Mouse (Mus musculus) limb, embryonic 14.5 days (tissue): ENCODE measurements around the gene Ccn2. TPM values are rescaled to one million over a fixed set of nuclear protein-coding genes. Genes with fewer than 3 reads are reported as not detected.
"Not testable (repeated sequence)": the region's sequence is repeated elsewhere in the genome, so short reads cannot be mapped to it uniquely, and the experiment has no call there.

Experiments
- ATAC-seq: fragments of 200-750 bp; cut with Nextera tagmentation; 2 replicates; pipeline ENCODE4 v1.8.0; 2017; ENCODE audit warnings: low read depth, moderate number of reproducible peaks, moderate TSS enrichment; ENCODE audit not compliant: low FRiP score
- DNase-seq: peaks from one replicate; pipeline ENCODE4 v3.0.0-alpha.2; 2015; ENCODE audit warnings: low spot score
- H3K27ac ChIP-seq: fragments of 300-500 bp; sonication (generic); replicated peaks from 2 replicates; pipeline ENCODE4 v1.5.1; 2014; ENCODE audit warnings: low read depth, mild to moderate bottlenecking, low read length, moderate library complexity, mixed read lengths
- H3K27me3 ChIP-seq: fragments of 300-500 bp; sonication (generic); 2 replicates; pipeline ENCODE4 v1.6.1; 2014; ENCODE audit warnings: low read length, mixed read lengths; ENCODE audit not compliant: control insufficient read depth, insufficient read depth
- H3K36me3 ChIP-seq: fragments of 300-500 bp; sonication (generic); 2 replicates; pipeline ENCODE4 v1.6.1; 2014; ENCODE audit warnings: mild to moderate bottlenecking, low read length, moderate library complexity, mixed read lengths; ENCODE audit not compliant: control insufficient read depth, insufficient read depth
- H3K4me1 ChIP-seq: fragments of 300-500 bp; sonication (generic); 2 replicates; pipeline ENCODE4 v1.6.1; 2014; ENCODE audit warnings: antibody characterized with exemption, low read length, mixed read lengths; ENCODE audit not compliant: control insufficient read depth, insufficient read depth
- H3K4me2 ChIP-seq: fragments of 300-500 bp; sonication (generic); replicated peaks from 2 replicates; pipeline ENCODE4 v1.6.1; 2014; ENCODE audit warnings: low read depth, mild to moderate bottlenecking, low read length, moderate library complexity; ENCODE audit not compliant: severe bottlenecking
- H3K4me3 ChIP-seq: fragments of 300-500 bp; sonication (generic); replicated peaks from 2 replicates; pipeline ENCODE4 v1.5.1; 2014; ENCODE audit warnings: low read length
- H3K9ac ChIP-seq: fragments of 300-500 bp; sonication (generic); 2 replicates; pipeline ENCODE4 v1.6.1; 2014; ENCODE audit warnings: mild to moderate bottlenecking, low read depth, low read length, moderate library complexity; ENCODE audit not compliant: severe bottlenecking
- H3K9me3 ChIP-seq: fragments of 300-500 bp; sonication (generic); 2 replicates; pipeline ENCODE4 v1.6.1; 2016; ENCODE audit warnings: low read length; ENCODE audit not compliant: control insufficient read depth
- POLR2A ChIP-seq: fragments of 200-500 bp; IDR thresholded peaks from 2 replicates; pipeline ENCODE4 v1.8.0; 2012; ENCODE audit warnings: inconsistent platforms, mild to moderate bottlenecking, moderate library complexity, borderline replicate concordance; ENCODE audit not compliant: insufficient read depth, insufficient read length; ENCODE audit errors: extremely low read depth
- WGBS: fragments of 180-500 bp; shearing (Covaris S2); extraction: QIAGEN DNeasy Blood & Tissue Kit; methylation state at CpG from one replicate; pipeline ENCODE4 v1.1.7; 2014; 5-methylcytosine and 5-hydroxymethylcytosine counted together
- polyA plus RNA-seq, 2 experiments: library from polyadenylated mRNA; depleted of rRNA in 1 of 2; stranded (reverse) in 1 of 2; unstranded in 1 of 2; fragments of >200 nt; fragmentation: Nextera tagmentation in 1 of 2; extraction: Ambion mirVana in 1 of 2; gene quantifications; 2 replicates each; pipeline versions ENCODE4 v1.2.1 to v1.2.3; 2012 to 2014

The Ccn2 gene
- polyA plus RNA-seq, 2 experiments, result 13.5 to 103 TPM

DNA sequence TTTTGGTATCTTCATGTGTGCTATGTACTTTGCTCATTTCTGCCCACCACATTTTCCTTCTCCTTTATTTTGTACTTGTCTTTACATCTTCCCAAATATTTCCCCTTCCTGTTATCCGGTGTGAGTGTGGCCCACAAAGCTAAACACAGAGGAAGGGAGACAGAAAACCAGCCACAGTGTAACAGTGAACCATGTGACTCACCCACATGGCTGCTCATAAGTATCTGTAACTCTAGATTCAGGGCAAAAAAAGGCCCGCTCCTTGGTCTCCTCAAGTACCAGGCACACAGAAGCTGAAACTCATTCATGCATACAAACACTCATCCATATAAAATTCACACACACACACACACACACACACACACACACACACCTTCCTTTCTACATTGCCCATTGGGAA lies 7.8 kb downstream of the Ccn2 start:
- Histone ChIP-seq H3K27me3 (no peaks in the 10 kb centered on the region), H3K4me2 (no peak overlapping the region), H3K27ac (no peak overlapping the region), H3K9ac (no peak overlapping the region), H3K9me3 (no peaks in the 10 kb centered on the region), H3K4me3 (no peak overlapping the region), H3K4me1 (no peaks in the 10 kb centered on the region), H3K36me3 (no peaks in the 10 kb centered on the region)
- no peak for TF ChIP-seq POLR2A
- no peak for DNase-seq
- ATAC-seq, result no peak
- WGBS, result 68% methylated on average over 2 of the region's 2 CpGs

DNA sequence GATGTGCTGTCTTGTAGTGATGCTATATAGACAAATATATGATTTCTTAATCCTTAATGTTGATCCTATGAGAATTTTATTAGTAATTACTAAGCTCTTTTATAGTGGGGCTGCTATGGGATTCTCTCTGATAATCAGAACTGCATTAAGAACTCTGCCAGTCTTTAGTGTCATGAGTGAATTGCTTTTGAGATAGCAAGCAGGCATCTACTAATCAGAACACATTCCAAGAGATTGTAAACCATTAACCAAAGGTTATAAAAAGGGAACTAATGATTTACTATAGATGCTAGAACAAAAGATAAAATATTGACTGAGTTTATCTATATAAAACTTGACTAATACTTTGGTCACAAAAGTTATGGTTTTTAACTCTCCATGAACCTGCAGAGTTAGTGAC lies 8.5 kb downstream of the Ccn2 start:
- Histone ChIP-seq H3K9me3 (no peaks in the 10 kb centered on the region), H3K27ac (no peak overlapping the region), H3K9ac (no peak overlapping the region), H3K27me3 (no peaks in the 10 kb centered on the region), H3K4me1 (no peaks in the 10 kb centered on the region), H3K4me2 (no peak overlapping the region), H3K36me3 (no peaks in the 10 kb centered on the region), H3K4me3 (no peak overlapping the region)
- DNase-seq, result no peak
- TF ChIP-seq POLR2A, result no peak
- ATAC-seq, result no peak

DNA sequence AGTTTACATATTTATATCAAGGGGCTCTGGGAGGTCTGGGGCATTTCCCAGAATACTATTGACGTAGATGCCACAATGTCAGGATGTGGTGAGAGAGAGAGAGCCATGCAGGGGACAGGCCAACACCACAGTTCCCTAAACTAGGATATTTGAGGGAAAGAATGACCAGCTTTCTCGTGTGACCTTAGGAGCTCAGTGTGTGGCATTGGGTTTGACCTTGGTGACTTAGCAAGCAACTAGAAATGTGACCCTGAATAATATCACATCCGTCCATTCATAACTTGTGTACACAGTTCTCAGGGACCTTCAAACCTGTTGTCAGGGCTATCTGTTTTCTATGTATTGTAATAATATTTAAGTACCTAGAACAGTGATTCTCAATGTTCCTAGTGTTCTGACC lies 13.9 kb downstream of the Ccn2 start:
- Histone ChIP-seq H3K9ac (no peak overlapping the region), H3K4me1 (no peaks in the 10 kb centered on the region), H3K4me2 (no peak overlapping the region), H3K4me3 (no peak overlapping the region), H3K9me3 (no peaks in the 10 kb centered on the region), H3K27ac (no peak overlapping the region), H3K36me3 (no peaks in the 10 kb centered on the region), H3K27me3 (no peaks in the 10 kb centered on the region)
- ATAC-seq (no peak), DNase-seq (no peak)
- no peak for TF ChIP-seq POLR2A
- WGBS, result 85% methylated on average over 3 of the region's 3 CpGs

DNA sequence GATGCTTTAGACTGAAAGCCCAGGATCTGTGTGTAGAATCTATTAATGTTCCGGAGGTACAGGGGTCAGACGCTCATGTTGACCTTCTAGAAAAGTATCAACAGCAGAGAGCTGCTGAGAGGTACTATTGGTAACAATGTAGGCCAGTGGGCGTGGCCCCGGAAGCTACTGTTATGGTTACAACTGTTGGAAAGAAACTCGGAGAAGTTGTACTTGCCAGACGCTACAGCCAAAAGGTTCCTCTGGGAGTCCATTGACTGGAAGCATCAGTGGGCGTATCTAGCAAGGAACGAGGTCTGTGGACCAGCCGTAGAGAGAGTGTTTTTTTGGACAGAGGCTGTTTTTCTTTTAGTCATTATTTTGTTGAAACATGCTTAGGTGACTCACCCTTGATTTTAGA lies 14.5 kb downstream of the Ccn2 start:
- Histone ChIP-seq H3K36me3 (no peaks in the 10 kb centered on the region), H3K27ac (no peak overlapping the region), H3K27me3 (no peaks in the 10 kb centered on the region), H3K4me3 (no peak overlapping the region), H3K9me3 (no peaks in the 10 kb centered on the region), H3K4me1 (no peaks in the 10 kb centered on the region), H3K4me2 (no peak overlapping the region), H3K9ac (no peak overlapping the region)
- DNase-seq (no peak), ATAC-seq (no peak)
- WGBS, result 84% methylated on average over 9 of the region's 9 CpGs
- TF ChIP-seq POLR2A, result no peak

DNA sequence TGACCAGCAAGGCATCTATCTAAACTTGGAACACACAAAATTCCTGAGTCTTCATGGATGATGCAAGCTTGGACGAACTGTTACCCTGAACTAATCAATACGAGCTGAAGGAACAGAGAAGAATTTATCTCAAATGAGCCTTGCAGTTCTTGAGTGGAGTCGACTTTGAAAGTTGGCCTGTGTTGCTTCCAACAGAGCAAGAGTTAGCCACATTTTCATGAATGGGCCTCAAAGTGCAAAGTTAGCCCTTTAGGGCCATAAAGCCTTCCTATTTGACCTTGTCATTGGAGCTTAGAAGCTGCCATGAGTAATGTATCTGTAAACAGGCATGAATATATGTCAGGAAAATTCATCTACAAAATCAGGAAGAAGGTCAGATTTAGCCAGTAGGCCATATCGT lies 19.5 kb downstream of the Ccn2 start:
- Histone ChIP-seq H3K4me2 (no peak overlapping the region), H3K27ac (no peak overlapping the region), H3K4me1 (no peaks in the 10 kb centered on the region), H3K36me3 (no peaks in the 10 kb centered on the region), H3K4me3 (no peak overlapping the region), H3K9ac (no peak overlapping the region), H3K9me3 (no peaks in the 10 kb centered on the region), H3K27me3 (no peaks in the 10 kb centered on the region)
- no peak for TF ChIP-seq POLR2A
- ATAC-seq, result no peak
- DNase-seq, result no peak
- WGBS, result 85% methylated on average over 4 of the region's 4 CpGs

DNA sequence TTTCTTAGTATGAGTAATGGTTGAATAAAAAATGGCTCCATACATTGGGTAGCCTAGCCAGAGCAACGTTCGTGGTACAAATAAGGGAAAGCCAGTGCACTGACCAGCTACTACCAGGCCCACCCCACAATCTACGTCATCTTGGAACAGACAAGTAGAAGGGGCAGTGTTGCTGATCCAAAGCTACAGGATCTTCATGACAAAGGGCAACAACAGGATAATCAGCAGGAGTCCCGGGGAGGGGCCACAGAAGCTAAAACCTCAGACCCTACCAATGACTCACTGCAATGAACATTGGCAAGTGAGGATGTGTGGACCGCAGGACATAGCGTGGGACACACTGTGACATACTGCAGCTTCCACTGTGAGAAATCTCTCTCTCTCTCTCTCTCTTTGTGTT lies 20.6 kb downstream of the Ccn2 start:
- no peak overlapping the region for H3K27ac ChIP-seq
- no peak overlapping the region for H3K4me2 ChIP-seq
- H3K27me3 ChIP-seq, result no peaks in the 10 kb centered on the region
- no peaks in the 10 kb centered on the region; the same call in 1 of the 2 replicates for H3K4me1 ChIP-seq
- H3K36me3 ChIP-seq, result no peaks in the 10 kb centered on the region
- H3K9me3 ChIP-seq, result no peaks in the 10 kb centered on the region
- H3K9ac ChIP-seq, result no peak overlapping the region
- no peak for DNase-seq
- TF ChIP-seq POLR2A, result no peak
- no peak overlapping the region for H3K4me3 ChIP-seq
- ATAC-seq, result no peak
- 89% methylated on average over 6 of the region's 6 CpGs for WGBS

DNA sequence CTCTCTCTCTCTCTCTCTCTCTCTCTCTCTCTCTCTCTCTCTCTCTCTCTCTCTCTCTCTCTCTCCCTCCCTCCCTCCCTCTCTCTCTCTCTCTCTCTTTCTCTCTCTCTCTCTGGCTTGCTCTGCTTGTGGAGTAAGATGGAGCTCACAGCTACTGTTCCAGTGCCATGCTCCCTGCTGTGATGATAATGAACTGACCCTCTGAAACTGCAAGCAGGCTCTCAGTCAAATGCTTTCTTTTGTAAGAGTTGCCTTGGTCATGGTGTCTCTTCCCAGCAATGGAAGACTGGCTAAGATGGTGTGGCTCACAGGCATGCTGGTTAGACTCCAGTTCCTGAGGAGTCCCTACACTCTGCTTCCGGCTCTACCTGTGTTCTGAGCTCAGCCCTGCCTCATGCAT lies 21.3 kb downstream of the Ccn2 start:
- H3K27me3 ChIP-seq, H3K4me1 ChIP-seq, ATAC-seq, H3K27ac ChIP-seq, H3K9ac ChIP-seq, H3K36me3 ChIP-seq, H3K4me2 ChIP-seq, DNase-seq, H3K4me3 ChIP-seq, H3K9me3 ChIP-seq: not testable (repeated sequence)
- WGBS, result 94% methylated on average over 1 of the region's 1 CpGs
